22 mouse cellular contexts compared by ENCODE assay signal in the genomic region with DNA sequence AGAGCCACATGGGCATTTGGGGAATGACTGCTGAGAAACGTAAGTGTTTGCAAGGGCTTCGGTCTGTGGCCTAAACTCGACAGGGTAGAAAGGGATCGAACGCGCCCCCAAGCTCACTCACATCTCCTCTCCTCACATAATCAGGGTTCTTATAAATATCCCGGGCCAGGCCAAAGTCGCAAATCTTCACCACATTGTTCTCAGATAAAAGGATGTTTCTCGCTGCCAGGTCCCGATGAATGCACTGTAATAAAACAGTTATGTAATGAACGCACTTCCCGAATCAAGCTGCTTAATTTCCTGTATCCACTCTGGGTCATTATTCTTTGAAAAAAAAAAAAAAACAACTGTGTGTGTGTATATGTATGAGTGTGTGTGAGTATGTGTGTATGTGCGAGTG.
DNase-seq lines count a peak whose midpoint lies in the region; ATAC-seq lines count a peak whose summit lies in the region.
"Had no signal": no experiment of that assay in that cellular context is flagged by ENCODE, and none has a peak within 500 bp of the region (broad histone marks: within the 10 kb centered on the region; RNA-seq: fewer than 3 reads in every experiment).

No protein-coding gene starts in this region.

- peak; percentile 30 to 55 for DNase-seq in heart, adult 18-20 months
- DNase-seq in heart, postnatal 10 days = no peak
- peak; percentile 7 for DNase-seq in kidney, adult 18-20 months
- DNase-seq in kidney, postnatal 25 days = peak; percentile 37 to 65
- no peak for DNase-seq in kidney, postnatal 4 days
- peak; percentile 37 to 65 for DNase-seq in kidney, postnatal 36 days
- DNase-seq: adrenal gland, postnatal 10 days; cerebellum, adult 11 months; cerebellum, adult 9-10 months; cerebellum, postnatal 36 days; gastrocnemius, postnatal 14 days; liver; lung, embryonic 14.5 days; midbrain, embryonic 14.5 days; thymus, adult 2 months had no signal

- no peak overlapping the region for H3K9ac ChIP-seq in kidney, embryonic 15.5 days
- H3K9ac ChIP-seq: forebrain, embryonic 13.5 days; hindbrain, embryonic 13.5 days; liver, embryonic 14.5 days; lung, embryonic 14.5 days had no signal

- 72% methylated on average over 13 of the region's 13 CpGs for WGBS in kidney, embryonic 15.5 days

- no peaks in the 10 kb centered on the region for H3K9me3 ChIP-seq in kidney, embryonic 15.5 days (replicated peaks)
- H3K9me3 ChIP-seq: forebrain, embryonic 13.5 days; hindbrain, embryonic 13.5 days had no signal

- H3K36me3 ChIP-seq in kidney, embryonic 15.5 days = no peaks in the 10 kb centered on the region
- H3K36me3 ChIP-seq: hindbrain, embryonic 13.5 days had no signal

- H3K4me3 ChIP-seq in kidney, embryonic 15.5 days (replicated peaks) = no peak overlapping the region
- H3K4me3 ChIP-seq: forebrain, embryonic 13.5 days; hindbrain, embryonic 13.5 days had no signal

- ATAC-seq in kidney, embryonic 15.5 days (replicated peaks; ENCODE audit: low FRiP score) = no peak
- ATAC-seq: forebrain, embryonic 13.5 days; intestine, embryonic 16.5 days; Patski had no signal

- H3K27ac ChIP-seq in kidney, embryonic 15.5 days = no peak overlapping the region
- H3K27ac ChIP-seq: forebrain, embryonic 13.5 days; hindbrain, embryonic 13.5 days; liver, embryonic 14.5 days had no signal

- 0 out of 2 replicates have a peak, but pooled peaks cover 2% of the 10 kb centered on the region for H3K27me3 ChIP-seq in kidney, embryonic 15.5 days
- H3K27me3 ChIP-seq: forebrain, embryonic 13.5 days; hindbrain, embryonic 13.5 days; Patski had no signal

- intact Hi-C loops in heart, postnatal 10 days (cut with DNase I) = loop anchor here (5.0 to 10.0 kb wide), 3 partner anchors 62 to 335 kb away; no protein-coding TSS in a partner anchor

- H3K4me2 ChIP-seq in kidney, embryonic 15.5 days = no peak overlapping the region
- H3K4me2 ChIP-seq: forebrain, embryonic 13.5 days; heart, embryonic 11.5 days; hindbrain, embryonic 13.5 days; lung, embryonic 14.5 days had no signal

- peaks cover 7% of the 10 kb centered on the region; the same call in 1 of the 2 replicates for H3K4me1 ChIP-seq in kidney, embryonic 15.5 days
- H3K4me1 ChIP-seq: forebrain, embryonic 13.5 days; hindbrain, embryonic 13.5 days had no signal

Comparison
In these comparisons a context has a peak if more than half of its experiments do, and no peak if none do; other contexts are left out.
1. DNase-seq: peak in heart, adult 18-20 months (2 of 2), kidney, adult 18-20 months (single experiment), kidney, postnatal 25 days (2 of 2) and kidney, postnatal 36 days (2 of 2); none in heart, postnatal 10 days (0 of 2) and kidney, postnatal 4 days (0 of 2).